Comparison of ENCODE assay signal across 1 mouse cellular context in genomic region chr5:134099496-134100211, GRCm38 (mm10).
TF ChIP-seq lines count a peak whose summit lies in the region.

Gene Castor2 (plus strand): TSS chr5:134099711.

TF ChIP-seq in CH12.LX, 34 proteins besides CTCF, POLR2A, EP300 and RAD21 (continued from another document):
- TF ChIP-seq UBTF (IDR thresholded peaks at IDR 0.05; ENCODE audit: low read depth, low read length) (no peak), GABPA (IDR thresholded peaks at IDR 0.05; ENCODE audit: insufficient replicate concordance, low read depth, low read length) (peak; percentile 18; the same call in 1 of the 2 replicates), ZC3H11A (IDR thresholded peaks at IDR 0.05; ENCODE audit: low read depth, low read length) (no peak), HCFC1 (IDR thresholded peaks at IDR 0.05; ENCODE audit: low read depth, low read length) (peak; percentile 96), JUND (conservative IDR thresholded peaks at IDR 0.05; ENCODE audit: low read depth, low read length) (no peak), PAX5 (IDR thresholded peaks at IDR 0.05; ENCODE audit: low read length) (no peak), NRF1 (IDR thresholded peaks at IDR 0.05; ENCODE audit: low read depth, low read length) (peak; percentile 94), NELFE (IDR thresholded peaks at IDR 0.05; ENCODE audit: low read depth, low read length) (0 out of 2 replicates have a peak, but pooled peaks have one; percentile 31), TBP (conservative IDR thresholded peaks at IDR 0.05; ENCODE audit: low read depth, low read length) (no peak), POLR2AphosphoS2 (IDR thresholded peaks at IDR 0.05; ENCODE audit: low read depth, low read length) (no peak), MXI1 (IDR thresholded peaks at IDR 0.05; ENCODE audit: low read depth, low read length) (peak; percentile 44; the same call in 1 of the 2 replicates), IRF4 (IDR thresholded peaks at IDR 0.05; ENCODE audit: low read depth, low read length) (no peak), BHLHE40 (IDR thresholded peaks at IDR 0.05; ENCODE audit: low read depth, low read length) (no peak), CHD2 (IDR thresholded peaks at IDR 0.05; ENCODE audit: low read length) (peak; percentile 92)
TF ChIP-seq in CH12.LX: peak in this region for 12.
